Comparison of ENCODE assay signal across 9 mouse cellular contexts in genomic region chr9:118907934-118908620, GRCm38 (mm10). TPM values are rescaled to one million over a fixed set of nuclear protein-coding genes. Genes with fewer than 3 reads are reported as not detected.
DNase-seq lines count a peak whose midpoint lies in the region; ATAC-seq lines count a peak whose summit lies in the region.
"Had no signal": no experiment of that assay in that cellular context is flagged by ENCODE, and none has a peak within 500 bp of the region (broad histone marks: within the 10 kb centered on the region; RNA-seq: fewer than 3 reads in every experiment).

No protein-coding gene starts in this region.

- H3K9me3 ChIP-seq in midbrain, embryonic 11.5 days (ENCODE audit: control insufficient read depth, low read length) = no peaks in the 10 kb centered on the region
- H3K9me3 ChIP-seq in midbrain, embryonic 15.5 days = no peaks in the 10 kb centered on the region
- no peaks in the 10 kb centered on the region for H3K9me3 ChIP-seq in intestine, embryonic 15.5 days
- H3K9me3 ChIP-seq in midbrain, embryonic 13.5 days = no peaks in the 10 kb centered on the region
- H3K9me3 ChIP-seq: neural tube, embryonic 13.5 days had no signal

- peaks cover 3% of the 10 kb centered on the region; the same call in 1 of the 2 replicates for H3K4me1 ChIP-seq in midbrain, embryonic 11.5 days (ENCODE audit: control insufficient read depth, insufficient read depth, low read length)
- no peaks in the 10 kb centered on the region for H3K4me1 ChIP-seq in midbrain, embryonic 15.5 days
- no peaks in the 10 kb centered on the region; the same call in 1 of the 2 replicates for H3K4me1 ChIP-seq in intestine, embryonic 15.5 days (replicated peaks)
- H3K4me1 ChIP-seq in midbrain, embryonic 13.5 days (replicated peaks) = no peaks in the 10 kb centered on the region

- peak; percentile 77 for ATAC-seq in midbrain, embryonic 11.5 days (ENCODE audit: low FRiP score)
- ATAC-seq in midbrain, embryonic 15.5 days (replicated peaks) = no peak
- ATAC-seq in intestine, embryonic 15.5 days = peak; percentile 66
- ATAC-seq in midbrain, embryonic 13.5 days = 0 out of 2 replicates have a peak, but pooled peaks have one; percentile 34

- peak; percentile 98 for DNase-seq in midbrain, embryonic 11.5 days (ENCODE audit: low spot score, missing footprints)
- peak; percentile 58 for DNase-seq in cerebellum, adult 8-10 months
- peak; percentile 70 to 75 for DNase-seq in frontal cortex, postnatal 25 days (ENCODE audit: low spot score in 2 of 2)
- DNase-seq in left cerebral cortex, postnatal 10 days (ENCODE audit: extremely low spot score in 1 of 2, low spot score in 2 of 2) = peak; percentile 80 to 84
- peak; percentile 77 for DNase-seq in splenic B cell, adult 2 months (ENCODE audit: low read depth, low spot score)

- H3K36me3 ChIP-seq in midbrain, embryonic 11.5 days (ENCODE audit: control insufficient read depth, insufficient read depth, low read length) = no peaks in the 10 kb centered on the region
- H3K36me3 ChIP-seq in midbrain, embryonic 15.5 days (replicated peaks) = no peaks in the 10 kb centered on the region
- H3K36me3 ChIP-seq in intestine, embryonic 15.5 days = no peaks in the 10 kb centered on the region
- no peaks in the 10 kb centered on the region for H3K36me3 ChIP-seq in midbrain, embryonic 13.5 days
- H3K36me3 ChIP-seq in splenic B cell, adult 2 months (ENCODE audit: control insufficient read depth, insufficient read depth, low read length, poor library complexity, severe bottlenecking) = no peaks in the 10 kb centered on the region
- H3K36me3 ChIP-seq: neural tube, embryonic 13.5 days had no signal

- H3K27me3 ChIP-seq in midbrain, embryonic 11.5 days (ENCODE audit: control insufficient read depth, insufficient read depth, low read length) = no peaks in the 10 kb centered on the region
- H3K27me3 ChIP-seq in midbrain, embryonic 15.5 days (replicated peaks) = no peaks in the 10 kb centered on the region
- H3K27me3 ChIP-seq in intestine, embryonic 15.5 days (replicated peaks) = no peaks in the 10 kb centered on the region
- H3K27me3 ChIP-seq in midbrain, embryonic 13.5 days = 0 out of 2 replicates have a peak, but pooled peaks cover 5% of the 10 kb centered on the region
- H3K27me3 ChIP-seq in splenic B cell, adult 2 months (ENCODE audit: control insufficient read depth, insufficient read depth, low read length, poor library complexity, severe bottlenecking) = no peaks in the 10 kb centered on the region

- no peak overlapping the region for H3K4me3 ChIP-seq in midbrain, embryonic 11.5 days (ENCODE audit: low read depth, low read length)
- H3K4me3 ChIP-seq in midbrain, embryonic 15.5 days = no peak overlapping the region
- no peak overlapping the region for H3K4me3 ChIP-seq in intestine, embryonic 15.5 days (replicated peaks)
- H3K4me3 ChIP-seq in midbrain, embryonic 13.5 days (replicated peaks) = no peak overlapping the region
- H3K4me3 ChIP-seq: neural tube, embryonic 13.5 days had no signal

- intact Hi-C loops in left cerebral cortex, postnatal 10 days (cut with DNase I) = loop anchor here (5.0 kb wide), 1 partner anchor 321 kb away; no protein-coding TSS in a partner anchor

- H3K27ac ChIP-seq in midbrain, embryonic 11.5 days (ENCODE audit: low read depth, low read length) = no peak overlapping the region
- no peak overlapping the region for H3K27ac ChIP-seq in midbrain, embryonic 15.5 days
- no peak overlapping the region for H3K27ac ChIP-seq in intestine, embryonic 15.5 days
- H3K27ac ChIP-seq in midbrain, embryonic 13.5 days = no peak overlapping the region
- H3K27ac ChIP-seq: neural tube, embryonic 13.5 days had no signal

- no peak overlapping the region for H3K9ac ChIP-seq in midbrain, embryonic 11.5 days (ENCODE audit: low read length)
- H3K9ac ChIP-seq in midbrain, embryonic 15.5 days = no peak overlapping the region
- no peak overlapping the region for H3K9ac ChIP-seq in intestine, embryonic 15.5 days
- no peak overlapping the region for H3K9ac ChIP-seq in midbrain, embryonic 13.5 days (replicated peaks)
- H3K9ac ChIP-seq: neural tube, embryonic 13.5 days had no signal

- WGBS in midbrain, embryonic 11.5 days = 53% methylated on average over 18 of the region's 18 CpGs
- 52% methylated on average over 18 of the region's 18 CpGs for WGBS in midbrain, embryonic 15.5 days
- 51% methylated on average over 18 of the region's 18 CpGs for WGBS in intestine, embryonic 15.5 days
- 53% methylated on average over 18 of the region's 18 CpGs for WGBS in midbrain, embryonic 13.5 days

- H3K4me2 ChIP-seq in midbrain, embryonic 11.5 days = no peak overlapping the region
- H3K4me2 ChIP-seq in midbrain, embryonic 15.5 days = no peak overlapping the region
- no peak overlapping the region for H3K4me2 ChIP-seq in intestine, embryonic 15.5 days (replicated peaks)
- no peak overlapping the region for H3K4me2 ChIP-seq in midbrain, embryonic 13.5 days (replicated peaks)
- H3K4me2 ChIP-seq: neural tube, embryonic 13.5 days had no signal

RNA-seq across cellular contexts. Expression of gene Ctdspl, which starts 18.2 kb away (rescaled TPM):
- 4.9 and 5.5 TPM in 2 replicates for polyA plus RNA-seq in midbrain, embryonic 11.5 days (2014; fragmentation: Nextera tagmentation; extraction: Ambion mirVana)
- 7.5 and 8.3 TPM in 2 replicates for polyA plus RNA-seq in midbrain, embryonic 15.5 days (2015; fragmentation: Nextera tagmentation; extraction: Ambion mirVana)
- 16.9 and 18.4 TPM in 2 replicates for polyA plus RNA-seq in intestine, embryonic 15.5 days (2015; fragmentation: Nextera tagmentation; extraction: Ambion mirVana)
- total RNA-seq in left cerebral cortex, postnatal 10 days (2021) = 10 to 100 TPM; 18.6 to 25.5 TPM
- polyA plus RNA-seq in midbrain, embryonic 13.5 days (2015; fragmentation: Nextera tagmentation; extraction: Ambion mirVana) = 5.2 and 6.2 TPM in 2 replicates
